Mouse (Mus musculus) liver, embryonic 11.5 days (tissue): ENCODE measurements at regions not wholly inside any gene's neighbourhood (a gene's known extent, or its start where the extent isn't known, plus 50 kb on each side); places are given as distances from the start of the nearest gene placed in this dataset.

Experiments
- ATAC-seq: fragments of 200-750 bp; cut with Nextera tagmentation; replicated peaks from 2 replicates; pipeline ENCODE4 v1.8.0; 2017; ENCODE audit warnings: moderate number of reproducible peaks, mild to moderate bottlenecking, moderate TSS enrichment, moderate library complexity; ENCODE audit not compliant: low FRiP score
- DNase-seq: peaks from one replicate; pipeline ENCODE4 v3.0.0-alpha.2; 2017; ENCODE audit warnings: low spot score
- H3K27ac ChIP-seq: fragments of 300-500 bp; sonication (generic); 2 replicates; pipeline ENCODE4 v1.5.1; 2014; ENCODE audit warnings: mild to moderate bottlenecking, low read depth, low read length, control low read depth
- H3K27me3 ChIP-seq: fragments of 300-500 bp; sonication (generic); replicated peaks from 2 replicates; pipeline ENCODE4 v1.6.1; 2014; ENCODE audit warnings: low read length, mixed read lengths; ENCODE audit not compliant: control insufficient read depth, insufficient read depth
- H3K36me3 ChIP-seq: fragments of 300-500 bp; sonication (generic); 2 replicates; pipeline ENCODE4 v1.6.1; 2014; ENCODE audit warnings: mild to moderate bottlenecking, low read length, moderate library complexity, mixed read lengths; ENCODE audit not compliant: control insufficient read depth, insufficient read depth
- H3K4me1 ChIP-seq: fragments of 300-500 bp; sonication (generic); replicated peaks from 2 replicates; pipeline ENCODE4 v1.6.1; 2014; ENCODE audit warnings: low read length, mixed read lengths; ENCODE audit not compliant: control insufficient read depth, insufficient read depth
- H3K4me2 ChIP-seq: fragments of 300-500 bp; sonication (generic); 2 replicates; pipeline ENCODE4 v1.6.1; 2014; ENCODE audit warnings: mild to moderate bottlenecking, control low read depth, moderate library complexity
- H3K4me3 ChIP-seq: fragments of 300-500 bp; sonication (generic); 2 replicates; pipeline ENCODE4 v1.5.1; 2014; ENCODE audit warnings: low read depth, low read length, control low read depth
- H3K9ac ChIP-seq: fragments of 300-500 bp; sonication (generic); 2 replicates; pipeline ENCODE4 v1.6.1; 2014; ENCODE audit warnings: low read depth, low read length, control low read depth
- H3K9me3 ChIP-seq: fragments of 300-500 bp; sonication (generic); 2 replicates; pipeline ENCODE4 v1.6.1; 2016; ENCODE audit warnings: low read length, inconsistent platforms, mixed read lengths; ENCODE audit not compliant: control insufficient read depth
- WGBS: fragments of 180-500 bp; shearing (Covaris S2); extraction: QIAGEN DNeasy Blood & Tissue Kit; methylation state at CpG from one replicate; pipeline ENCODE4 v1.1.7; 2014; 5-methylcytosine and 5-hydroxymethylcytosine counted together

GRCm38 (mm10) chr11:44330851-44331773 lies 68.8 kb upstream of the Il12b start:
- Histone ChIP-seq H3K9ac (no peak overlapping the region), H3K4me3 (no peak overlapping the region), H3K9me3 (no peaks in the 10 kb centered on the region), H3K27ac (no peak overlapping the region), H3K4me2 (no peak overlapping the region), H3K36me3 (no peaks in the 10 kb centered on the region), H3K4me1 (no peaks in the 10 kb centered on the region), H3K27me3 (no peaks in the 10 kb centered on the region)
- DNase-seq (no peak), ATAC-seq (no peak)
- 36% methylated on average over 15 of the region's 15 CpGs for WGBS

DNA sequence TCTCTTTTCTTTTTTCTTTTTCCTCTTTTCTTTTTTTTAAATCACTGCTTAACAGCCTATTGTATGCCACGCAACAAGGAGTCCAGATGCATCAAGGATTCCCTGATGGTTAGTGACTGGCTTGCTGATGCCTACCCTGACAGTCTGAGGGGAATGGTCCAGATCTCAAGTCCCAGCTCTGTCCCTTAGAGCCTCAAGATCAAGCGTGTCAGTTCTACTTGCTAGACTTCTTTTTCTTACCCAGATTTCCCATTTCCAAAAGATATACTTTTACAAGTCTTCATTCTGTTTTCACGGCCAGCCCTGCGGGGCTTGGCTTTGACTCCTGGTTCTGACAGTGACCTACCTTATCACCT lies 68.1 kb upstream of the Il12b start:
- DNase-seq (no peak), ATAC-seq (no peak)
- Histone ChIP-seq H3K27me3 (no peaks in the 10 kb centered on the region), H3K4me2 (no peak overlapping the region), H3K4me1 (no peaks in the 10 kb centered on the region), H3K4me3 (no peak overlapping the region), H3K9ac (no peak overlapping the region), H3K9me3 (no peaks in the 10 kb centered on the region), H3K27ac (no peak overlapping the region), H3K36me3 (no peaks in the 10 kb centered on the region)
- WGBS = 63% methylated on average over 4 of the region's 4 CpGs

GRCm38 (mm10) chr11:44340531-44340930 lies 59.3 kb upstream of the Il12b start:
- no peak for ATAC-seq
- Histone ChIP-seq H3K9me3 (no peaks in the 10 kb centered on the region), H3K9ac (no peak overlapping the region), H3K27me3 (no peaks in the 10 kb centered on the region), H3K4me2 (no peak overlapping the region), H3K4me1 (no peaks in the 10 kb centered on the region), H3K4me3 (no peak overlapping the region), H3K36me3 (no peaks in the 10 kb centered on the region), H3K27ac (no peak overlapping the region)
- no peak for DNase-seq

GRCm38 (mm10) chr11:44348308-44348707 lies 51.6 kb upstream of the Il12b start:
- H3K4me2 ChIP-seq = no peak overlapping the region
- WGBS = 72% methylated on average over 3 of the region's 3 CpGs
- H3K36me3 ChIP-seq = no peaks in the 10 kb centered on the region
- H3K9me3 ChIP-seq = no peaks in the 10 kb centered on the region
- no peaks in the 10 kb centered on the region for H3K27me3 ChIP-seq
- no peak overlapping the region for H3K9ac ChIP-seq
- no peak overlapping the region for H3K27ac ChIP-seq
- ATAC-seq (no peak), DNase-seq (no peak)
- no peak overlapping the region for H3K4me3 ChIP-seq
- H3K4me1 ChIP-seq = no peaks in the 10 kb centered on the region

DNA sequence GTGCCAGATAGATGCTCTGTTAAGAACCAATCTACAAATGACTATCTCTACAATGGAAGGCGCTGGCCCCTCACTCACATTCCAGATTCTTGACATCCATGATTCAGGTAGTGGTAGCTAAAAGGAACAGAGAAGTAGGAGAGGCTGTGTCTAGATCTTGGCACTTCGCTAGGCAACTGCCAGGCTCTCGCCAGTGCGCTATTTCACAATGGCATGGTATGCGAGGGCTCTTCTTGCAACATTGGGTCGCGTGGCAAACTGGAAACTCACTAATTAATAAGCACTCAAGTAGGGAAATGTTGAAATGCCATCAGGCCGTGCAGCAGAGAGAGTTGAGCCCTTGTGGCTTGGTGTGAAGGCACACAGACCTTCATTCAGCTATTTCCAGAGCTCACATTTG lies 50.3 kb upstream of the Il12b start:
- WGBS = 86% methylated on average over 8 of the region's 8 CpGs

More for the DNA sequence above, 50.3 kb upstream of the Il12b start:
- H3K27me3 ChIP-seq = no peaks in the 10 kb centered on the region
- no peak overlapping the region for H3K9ac ChIP-seq
- no peaks in the 10 kb centered on the region for H3K36me3 ChIP-seq
- no peaks in the 10 kb centered on the region for H3K4me1 ChIP-seq
- H3K4me3 ChIP-seq = no peak overlapping the region
- no peak overlapping the region for H3K27ac ChIP-seq
- ATAC-seq (no peak), DNase-seq (no peak)
- no peaks in the 10 kb centered on the region for H3K9me3 ChIP-seq
- H3K4me2 ChIP-seq = no peak overlapping the region
